Mouse (Mus musculus) bone marrow, adult 2 months (tissue): Measurements from ENCODE around the gene Ccdc42.

Experiments used
- CTCF ChIP-seq: fragments of 200-500 bp; IDR thresholded peaks from 2 replicates; pipeline ENCODE4 v1.5.1; 2011; ENCODE audit warnings: low read length, control low read depth; ENCODE audit not compliant: control insufficient read depth, insufficient read depth
- POLR2A ChIP-seq: fragments of 200-500 bp; IDR thresholded peaks from 2 replicates; pipeline ENCODE4 v1.6.1; 2011; ENCODE audit warnings: low read depth, mild to moderate bottlenecking, control low read depth, low read length, borderline replicate concordance; ENCODE audit not compliant: control insufficient read depth

DNA sequence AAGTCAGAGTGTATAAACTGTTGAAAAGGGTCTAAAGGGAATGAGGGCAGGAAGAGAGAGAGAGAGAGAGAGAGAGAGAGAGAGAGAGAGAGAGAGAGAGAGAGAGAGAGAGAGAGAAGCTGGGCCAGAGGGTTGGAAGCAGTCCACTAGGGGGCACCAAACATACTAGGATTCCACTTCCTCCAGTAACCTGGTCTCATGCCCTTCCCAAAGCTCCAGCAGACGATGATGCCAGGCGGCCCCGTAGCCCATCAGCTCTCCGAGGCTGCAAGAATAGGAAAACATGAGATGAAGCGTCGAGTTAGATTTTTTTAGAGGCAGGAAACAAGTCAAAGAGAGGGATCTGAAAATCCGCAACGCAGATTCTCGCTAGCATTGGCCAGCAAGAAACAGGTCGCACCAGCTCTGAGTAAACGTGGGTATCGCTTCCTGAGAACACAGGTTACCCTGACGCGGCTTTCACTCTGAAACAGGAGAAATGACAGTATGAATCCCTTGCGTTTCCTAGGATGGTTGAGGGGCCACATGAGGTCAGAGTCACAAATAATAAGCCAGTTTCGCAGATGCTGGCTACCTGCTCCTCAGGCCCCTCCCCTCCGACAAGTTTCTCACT, 20.3 kb upstream of the Ccdc42 start:
- TF ChIP-seq CTCF, result peak; percentile 65
- TF ChIP-seq POLR2A, result no peak
